Mouse (Mus musculus): ENCODE measurements around the gene Zbtb11.
"Not testable (repeated sequence)": the region's sequence is repeated elsewhere in the genome, so short reads cannot be mapped to it uniquely, and the experiment has no call there.

Zbtb11 gene

GRCm38 (mm10) chr16:55971735-55972615 is 1.7 kb upstream of the Zbtb11 start:
- DNase-seq, result no peak

DNA sequence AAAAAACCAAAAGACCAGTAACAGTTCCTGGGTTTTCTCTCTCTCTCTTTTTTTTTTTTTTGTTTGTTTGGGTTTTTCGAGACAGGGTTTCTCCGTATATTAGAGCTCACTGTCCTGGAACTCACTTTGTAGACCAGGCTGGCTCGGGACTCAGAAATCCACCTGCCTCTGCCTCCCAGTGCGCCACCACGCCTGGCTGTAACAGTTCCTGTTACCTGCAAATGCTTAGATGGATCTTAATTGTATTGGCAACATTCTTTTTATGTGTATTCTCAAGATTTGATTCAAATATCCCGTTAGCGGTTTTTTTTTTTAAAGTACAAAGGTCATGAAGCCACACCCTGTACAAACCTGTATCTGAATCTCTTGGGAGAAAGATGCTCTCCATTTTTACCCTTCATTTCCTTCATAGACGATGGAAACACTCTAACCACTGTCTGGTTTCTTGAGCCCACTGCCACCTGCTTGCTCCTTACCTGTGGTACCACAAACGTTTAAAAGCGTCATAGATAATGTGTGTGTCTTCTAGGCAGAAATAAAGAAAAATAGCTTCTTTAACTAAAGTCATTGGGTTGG is 969 bp upstream of the Zbtb11 start:
- DNase-seq, result no peak

DNA sequence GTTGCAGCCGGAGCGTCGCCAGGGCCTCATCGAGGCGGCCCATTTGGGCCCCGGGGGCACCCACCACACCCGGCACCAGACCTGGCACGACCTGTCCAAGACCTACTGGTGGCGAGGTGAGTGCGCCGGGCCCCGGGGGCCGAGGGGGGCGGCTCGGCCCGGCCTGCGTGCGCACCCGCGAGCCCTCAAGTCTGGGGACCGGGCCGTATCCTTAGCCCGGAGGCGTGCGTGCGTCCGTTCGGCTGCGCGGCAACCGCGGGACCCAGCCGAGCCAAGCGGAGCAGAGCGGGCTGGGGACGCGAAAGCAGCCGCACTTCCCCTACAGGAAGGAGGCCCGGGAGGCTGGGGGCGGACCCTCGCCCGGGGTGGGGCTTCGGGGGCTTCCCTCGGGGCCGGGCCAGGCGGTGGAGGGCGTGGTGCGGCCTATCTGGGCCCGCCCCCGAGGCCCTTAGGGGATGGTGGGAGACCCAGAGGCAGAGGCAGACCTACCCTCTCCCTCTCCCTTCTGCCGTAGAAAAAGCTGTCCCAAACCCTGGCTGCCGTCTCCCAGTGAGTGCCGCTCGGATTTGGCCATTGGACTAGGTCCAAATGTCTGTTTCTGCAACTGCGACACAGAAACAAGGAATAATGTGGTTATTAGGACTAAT is 696 bp downstream of the Zbtb11 start:
- DNase-seq, result peak; percentile 94

DNA sequence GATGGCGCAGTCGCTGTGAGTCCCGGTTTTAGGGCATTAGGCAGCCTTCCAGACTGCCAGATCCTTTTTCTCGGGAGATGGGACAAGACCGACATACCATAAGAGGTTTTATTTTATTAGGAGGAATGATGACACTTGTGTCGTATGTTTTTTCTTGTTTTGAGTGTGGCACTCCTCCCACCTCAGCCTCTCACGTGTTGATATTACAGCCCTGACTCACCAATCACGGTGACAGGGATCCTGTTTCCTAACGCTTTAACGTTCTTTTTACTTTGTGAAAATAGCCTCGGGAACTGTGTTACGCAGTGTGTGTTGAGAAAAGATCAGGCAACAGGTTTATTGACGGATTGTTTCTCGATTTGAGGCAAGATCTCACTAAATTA is 1.2 kb downstream of the Zbtb11 start:
- DNase-seq, result no peak

DNA sequence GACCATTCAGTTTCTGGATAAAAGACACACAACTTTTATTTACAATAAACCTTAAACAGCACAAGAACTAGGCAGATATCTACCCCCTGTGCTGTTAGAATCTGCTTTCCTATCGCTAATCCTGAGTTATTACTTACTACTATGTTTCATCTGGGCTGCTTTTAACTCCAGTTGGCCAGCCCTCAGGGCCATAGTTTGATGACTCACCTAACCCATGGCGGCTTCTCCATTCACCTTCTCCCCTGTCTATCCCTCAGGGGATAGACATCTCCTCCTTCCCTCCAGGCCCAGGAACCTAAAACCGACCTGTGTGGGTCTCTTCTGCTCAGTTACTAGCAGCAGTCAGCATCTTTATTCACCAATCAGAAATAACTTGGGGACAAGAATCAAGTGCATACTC is 12.3 kb downstream of the Zbtb11 start:
- no peak for DNase-seq

DNA sequence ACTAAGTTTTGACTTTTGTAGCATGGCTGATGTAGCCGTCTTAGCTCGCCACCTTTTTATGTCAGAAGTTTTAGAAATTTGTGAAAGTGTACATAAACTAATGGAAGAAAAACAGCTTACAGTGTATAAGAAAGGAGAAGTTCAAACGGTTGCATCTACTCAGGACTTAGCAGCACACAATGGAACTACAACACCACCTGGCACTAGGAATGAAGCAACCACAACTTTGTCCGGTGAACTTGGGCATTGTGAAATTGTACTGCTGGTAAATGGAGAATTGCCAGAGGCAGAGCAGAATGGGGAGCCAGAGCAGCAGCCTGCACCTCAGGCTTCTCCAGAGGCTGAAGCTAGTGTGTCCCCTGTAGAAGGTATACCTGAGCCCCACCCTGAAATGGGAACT is 16.6 kb downstream of the Zbtb11 start:
- DNase-seq, result no peak

DNA sequence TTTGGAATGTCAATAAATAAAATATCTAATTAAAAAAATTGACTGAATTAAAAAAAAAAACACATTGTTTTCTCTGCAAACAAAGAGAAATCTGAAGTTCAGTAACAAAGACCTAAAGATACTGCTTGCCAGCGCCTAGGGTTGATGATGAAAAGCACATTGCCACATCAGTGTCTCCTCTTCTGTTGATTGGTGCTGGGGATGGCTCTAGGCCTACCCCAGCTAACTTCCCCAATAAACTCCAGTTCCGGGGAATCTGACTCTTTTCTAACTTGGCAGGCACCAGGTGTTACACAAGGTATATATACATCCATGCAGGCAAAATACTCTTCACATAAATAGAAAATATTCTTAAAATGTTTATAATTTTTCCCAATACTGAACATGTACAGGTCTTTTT is 20.6 kb downstream of the Zbtb11 start:
- DNase-seq, result no peak

- no peak for DNase-seq
Observed at GRCm38 (mm10) chr16:56006798-56007197, 33.1 kb downstream of the Zbtb11 start.

GRCm38 (mm10) chr16:56008862-56009261 is 35.2 kb downstream of the Zbtb11 start:
- no peak for DNase-seq

DNA sequence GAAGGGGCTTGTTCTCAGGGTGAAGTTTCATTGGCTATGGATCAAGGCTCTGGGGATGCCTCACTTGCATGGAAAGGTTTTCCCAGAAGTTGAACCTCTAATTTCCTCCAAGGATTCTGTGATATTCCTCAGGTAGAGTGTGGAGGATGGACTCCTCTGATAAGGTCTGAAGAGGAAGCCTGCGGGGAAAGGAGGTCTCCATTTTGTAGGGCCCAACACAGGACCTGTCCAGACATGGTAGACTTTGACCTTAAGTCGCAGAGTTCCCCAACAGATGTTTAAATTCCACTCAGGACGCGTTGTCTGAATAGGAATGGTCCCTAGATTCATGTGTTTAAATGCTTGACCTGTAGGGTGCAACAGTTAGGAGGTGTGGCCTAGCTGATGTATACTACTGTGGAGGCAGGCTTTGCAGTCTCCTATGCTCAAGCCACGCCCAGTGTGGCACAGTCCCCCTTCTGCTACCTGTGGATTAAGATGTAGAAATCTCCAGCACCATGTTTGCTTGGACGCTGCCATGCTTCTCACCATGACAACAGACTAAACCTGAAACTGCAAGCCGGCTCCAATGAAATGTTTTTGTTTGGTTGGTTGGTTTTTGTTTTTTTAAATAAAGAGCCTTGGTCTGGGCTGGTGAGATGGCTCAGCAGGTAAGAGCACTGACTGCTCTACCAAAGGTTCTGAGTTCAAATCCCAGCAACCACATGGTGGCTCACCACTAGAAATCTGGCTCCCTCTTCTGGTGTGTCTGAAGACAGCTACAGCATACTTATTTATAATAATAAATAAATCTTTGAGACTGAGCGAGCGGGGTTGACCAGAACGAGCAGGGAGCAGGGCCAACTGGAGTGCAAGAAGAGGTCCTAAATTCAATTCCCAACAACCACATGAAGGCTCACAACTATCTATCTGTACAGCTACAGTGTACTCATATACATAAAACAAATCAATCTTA is 39.4 kb downstream of the Zbtb11 start:
- no peak for DNase-seq

DNA sequence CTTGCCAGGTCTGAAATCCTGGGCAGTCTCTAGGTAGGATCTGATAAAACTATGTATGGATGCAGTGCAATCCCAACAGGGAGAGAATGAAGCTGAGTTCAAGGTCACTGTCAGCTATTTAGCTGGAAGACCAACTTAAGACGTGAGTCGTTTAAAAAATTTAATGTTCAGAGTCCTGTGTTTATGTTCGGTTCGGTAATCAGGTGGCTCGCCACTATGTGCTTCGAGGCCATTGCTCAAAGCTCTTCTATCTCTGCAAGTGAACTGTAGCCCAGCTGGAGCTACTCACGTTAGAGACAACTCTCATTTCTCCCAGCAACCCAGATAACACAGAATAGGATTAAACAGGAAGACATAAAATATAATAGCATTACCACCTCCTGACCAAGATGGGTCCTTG is 40.4 kb downstream of the Zbtb11 start:
- DNase-seq, result no peak

- DNase-seq, result no peak
Observed at GRCm38 (mm10) chr16:56019660-56020059, 46.0 kb downstream of the Zbtb11 start.

DNA sequence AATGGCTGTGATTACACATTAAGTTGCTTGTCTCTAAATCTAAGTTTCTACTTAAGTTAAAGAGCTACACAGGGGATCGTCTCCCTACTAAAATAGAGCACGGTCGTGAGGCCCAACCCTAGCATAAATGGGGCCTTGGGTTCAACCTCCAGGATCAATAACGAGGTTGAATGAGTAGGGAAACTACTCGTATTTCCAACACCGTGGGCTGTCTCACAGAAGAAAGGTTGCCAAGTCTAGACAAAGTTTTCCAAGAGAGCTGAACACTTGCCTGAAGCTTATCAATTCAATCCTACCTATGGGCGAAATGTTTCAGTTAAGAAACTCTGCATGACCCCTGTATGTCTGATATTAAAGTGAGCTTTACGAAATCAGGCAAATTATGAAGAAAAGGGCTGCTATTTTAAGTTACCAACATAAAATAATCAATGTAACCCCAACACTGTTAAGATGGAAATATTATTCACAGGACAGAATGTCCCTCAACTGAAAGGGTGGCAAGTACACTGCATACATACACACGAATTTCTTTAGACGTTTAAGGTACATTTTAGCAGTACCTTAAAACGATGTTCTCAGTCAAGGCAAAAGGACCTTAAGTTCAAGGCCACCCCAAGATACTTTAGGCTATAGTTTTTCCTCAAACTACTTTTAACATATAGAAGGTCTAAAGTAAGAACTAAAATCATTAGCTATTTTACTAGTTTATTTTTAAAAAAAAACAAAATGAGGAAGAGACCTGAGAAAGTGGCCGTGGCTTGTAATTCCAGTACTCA is 54.4 kb downstream of the Zbtb11 start:
- no peak for DNase-seq

- DNase-seq, result peak; percentile 84
Observed at GRCm38 (mm10) chr16:56028722-56029551, 55.3 kb downstream of the Zbtb11 start.

- DNase-seq, result peak; percentile 98
Observed at GRCm38 (mm10) chr16:56029661-56030082, 56.0 kb downstream of the Zbtb11 start, which contains the start of gene Pcnp. TSS of gene Pcnp (minus strand) at chr16:56029739.

DNA sequence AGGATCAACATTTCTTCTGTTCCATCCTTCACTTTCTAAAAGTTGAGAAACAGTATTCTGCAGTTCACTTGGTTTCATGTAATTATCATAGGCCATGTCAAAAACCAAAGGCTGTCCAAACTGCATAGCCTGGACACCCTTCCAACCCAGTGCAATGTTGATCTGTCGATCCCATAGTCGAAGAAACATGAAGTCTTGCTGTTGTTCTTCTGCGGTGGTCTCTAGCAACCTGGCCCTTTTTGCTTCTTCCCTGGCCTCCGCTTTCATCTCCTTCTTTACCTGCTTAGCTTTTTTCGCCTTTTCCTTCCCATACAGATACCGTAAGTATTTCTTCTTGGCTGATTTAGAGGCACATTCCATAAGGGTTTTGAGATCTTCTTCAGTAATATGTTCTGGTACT is 60.9 kb downstream of the Zbtb11 start:
- DNase-seq, result no peak

DNA sequence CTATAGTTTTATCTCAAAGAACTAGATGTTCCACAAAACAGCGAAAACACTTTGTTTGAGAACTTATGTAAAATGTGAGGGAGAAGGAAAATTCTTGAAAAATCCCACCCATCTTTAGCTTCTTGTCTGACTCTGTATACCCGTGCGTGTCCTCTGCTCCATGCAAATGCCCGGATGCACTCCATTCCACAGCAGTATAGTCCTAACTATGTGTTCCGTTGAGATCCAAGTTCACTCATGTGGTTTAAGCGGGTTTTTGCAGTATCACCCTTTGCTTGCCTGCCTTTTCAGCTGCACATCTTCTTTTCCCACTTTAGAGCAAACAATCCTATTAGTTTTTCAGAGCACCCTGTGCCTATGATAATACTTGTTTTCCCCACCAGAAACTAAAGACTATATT is 62.8 kb downstream of the Zbtb11 start:
- DNase-seq, result no peak

- DNase-seq, result peak; percentile 95
Observed at GRCm38 (mm10) chr16:56037138-56038010, 63.7 kb downstream of the Zbtb11 start, which contains the start of gene Trmt10c. TSS of gene Trmt10c (minus strand) at chr16:56037819.

- no peak for DNase-seq
Observed at GRCm38 (mm10) chr16:56038090-56038489, 64.4 kb downstream of the Zbtb11 start.

DNA sequence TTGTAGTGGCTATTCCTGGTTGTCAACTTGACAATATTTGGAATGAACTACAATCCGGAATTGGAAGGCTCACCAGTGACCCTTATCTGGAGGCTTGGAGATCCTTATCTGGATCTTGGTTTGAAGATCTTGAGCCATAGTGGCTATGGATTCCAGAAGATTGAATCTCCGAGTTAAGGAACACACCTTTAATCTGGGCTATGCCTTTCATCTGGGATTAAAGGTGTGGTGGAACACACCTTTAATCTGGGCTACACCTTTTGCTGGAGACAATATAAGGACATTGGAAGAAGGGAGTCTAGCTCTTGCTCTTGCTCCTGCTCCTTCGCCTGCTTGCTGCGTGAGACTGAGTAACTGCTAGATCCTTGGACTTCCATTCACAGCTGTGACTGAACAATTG is 74.4 kb downstream of the Zbtb11 start, which contains the start of gene Senp7:
Gene Senp7, plus strand, starts transcription at position 301 of the 400 bp plus-strand sequence.
- DNase-seq, result not testable (repeated sequence)

Data from kidney, postnatal 14 days (tissue).